Mouse (Mus musculus): Measurements from ENCODE around the gene Tsku. TPM values are rescaled to one million over a fixed set of nuclear protein-coding genes. Genes with fewer than 3 reads are reported as not detected.

The Tsku gene
- polyA plus RNA-seq, 1 experiment from 2014 or later: 6.2 TPM

DNA sequence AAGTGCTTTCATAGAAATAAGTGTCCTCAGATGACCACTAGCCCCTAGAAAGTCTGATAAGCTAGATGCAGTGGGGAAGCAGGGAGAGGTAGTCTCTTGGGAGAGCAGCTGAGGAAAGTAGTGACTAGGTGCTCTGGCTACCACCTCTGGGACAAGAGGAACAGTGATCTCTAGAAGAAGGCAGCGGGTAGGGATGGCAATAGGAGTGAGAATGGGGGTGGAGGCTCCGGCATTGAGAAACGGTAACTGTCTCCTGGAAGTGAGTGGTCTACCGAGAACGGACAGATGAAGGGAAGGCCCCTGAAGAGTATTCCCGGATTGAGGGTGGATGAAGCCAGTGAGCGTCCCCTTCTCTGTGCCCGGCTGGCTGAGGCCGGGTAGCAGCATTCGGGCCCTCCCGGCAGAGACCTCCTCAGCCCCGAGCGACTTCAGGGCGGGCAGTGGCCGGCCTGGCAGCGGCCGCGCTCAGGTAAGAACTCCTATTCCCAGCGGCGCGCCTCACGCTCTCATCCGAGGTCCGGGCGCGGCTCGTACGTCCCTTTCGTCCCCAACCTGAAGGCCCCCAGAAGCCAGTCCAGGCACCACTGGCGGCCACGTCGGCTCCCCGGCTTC is 52.4 kb downstream of the Tsku start:
- no peaks in the 10 kb centered on the region for H3K9me3 ChIP-seq (ENCODE audit: control insufficient read depth, low read length)
- H3K36me3 ChIP-seq (ENCODE audit: control insufficient read depth, insufficient read depth, low read length): no peaks in the 10 kb centered on the region
- no peak overlapping the region for H3K27ac ChIP-seq (ENCODE audit: low read length)
- peak overlapping the region; percentile 91 for H3K9ac ChIP-seq (ENCODE audit: low read depth, low read length)
- peak; percentile 81 for ATAC-seq
- peak overlapping the region; percentile 89 for H3K4me3 ChIP-seq (ENCODE audit: low read length)
- WGBS: under 1% methylated on average over 33 of the region's 33 CpGs
- H3K4me1 ChIP-seq (ENCODE audit: control insufficient read depth, insufficient read depth, low read length): peaks cover 9% of the 10 kb centered on the region
- H3K27me3 ChIP-seq (replicated peaks; ENCODE audit: control insufficient read depth, insufficient read depth, low read length): no peaks in the 10 kb centered on the region
- H3K4me2 ChIP-seq (ENCODE audit: low read depth, low read length): peak overlapping the region; percentile 88

- H3K4me3 ChIP-seq (ENCODE audit: low read length): peak overlapping the region; percentile 89
- H3K27me3 ChIP-seq (replicated peaks; ENCODE audit: control insufficient read depth, insufficient read depth, low read length): no peaks in the 10 kb centered on the region
- no peak overlapping the region for H3K27ac ChIP-seq (ENCODE audit: low read length)
- no peak for ATAC-seq
- H3K36me3 ChIP-seq (ENCODE audit: control insufficient read depth, insufficient read depth, low read length): no peaks in the 10 kb centered on the region
- H3K4me2 ChIP-seq (ENCODE audit: low read depth, low read length): peak overlapping the region; percentile 88
- WGBS: 48% methylated on average over 9 of the region's 9 CpGs
- H3K9me3 ChIP-seq (ENCODE audit: control insufficient read depth, low read length): no peaks in the 10 kb centered on the region
- H3K4me1 ChIP-seq (ENCODE audit: control insufficient read depth, insufficient read depth, low read length): peaks cover 9% of the 10 kb centered on the region
- peak overlapping the region; percentile 91 for H3K9ac ChIP-seq (ENCODE audit: low read depth, low read length)
Measured at GRCm38 (mm10) chr7:98307921-98308606, 53.1 kb downstream of the Tsku start.

DNA sequence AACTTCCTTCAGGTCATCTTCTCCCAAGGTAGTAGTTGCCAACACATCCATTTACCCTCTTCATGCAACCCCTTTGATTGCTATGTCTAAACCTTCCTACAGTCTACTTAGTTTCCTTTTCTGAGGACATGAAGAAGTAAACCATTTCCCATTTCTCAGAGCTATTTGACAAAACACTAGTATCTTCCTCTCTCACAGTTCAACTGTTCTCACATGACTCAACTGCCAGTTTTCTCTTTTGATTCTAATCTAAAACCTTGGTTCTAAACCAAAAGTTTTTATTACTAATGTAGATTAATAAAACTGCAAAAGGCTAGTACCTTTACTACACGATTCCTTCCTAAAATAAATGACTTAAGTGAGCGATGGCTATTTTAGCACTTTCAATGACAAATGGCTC is 53.7 kb downstream of the Tsku start:
- H3K4me1 ChIP-seq (ENCODE audit: control insufficient read depth, insufficient read depth, low read length): peaks cover 9% of the 10 kb centered on the region
- no peak for ATAC-seq
- no peak overlapping the region for H3K4me3 ChIP-seq (ENCODE audit: low read length)
- H3K4me2 ChIP-seq (ENCODE audit: low read depth, low read length): no peak overlapping the region
- H3K9ac ChIP-seq (ENCODE audit: low read depth, low read length): no peak overlapping the region
- H3K9me3 ChIP-seq (ENCODE audit: control insufficient read depth, low read length): no peaks in the 10 kb centered on the region
- H3K36me3 ChIP-seq (ENCODE audit: control insufficient read depth, insufficient read depth, low read length): no peaks in the 10 kb centered on the region
- H3K27ac ChIP-seq (ENCODE audit: low read length): no peak overlapping the region
- no peaks in the 10 kb centered on the region for H3K27me3 ChIP-seq (replicated peaks; ENCODE audit: control insufficient read depth, insufficient read depth, low read length)
- 91% methylated on average over 2 of the region's 2 CpGs for WGBS

Other genes starting within 250 kb of the Tsku start
- gene Myo7a, start 241.8 kb downstream of the Tsku start, polyA plus RNA-seq (2015; fragmentation: Nextera tagmentation; extraction: Ambion mirVana): 24.0 and 35.6 TPM in 2 replicates
- 0.37 TPM in 2 replicates for gene Omp, start 215.8 kb downstream of the Tsku start, polyA plus RNA-seq (2015; fragmentation: Nextera tagmentation; extraction: Ambion mirVana)
- gene Capn5, start 183.1 kb downstream of the Tsku start, polyA plus RNA-seq (2015; fragmentation: Nextera tagmentation; extraction: Ambion mirVana): 10.2 and 10.9 TPM in 2 replicates
- 0.15 TPM in 1 of 2 replicates, not detected in the other for gene B3gnt6, start 161.8 kb downstream of the Tsku start, polyA plus RNA-seq (2015; fragmentation: Nextera tagmentation; extraction: Ambion mirVana)
- 17.1 and 20.5 TPM in 2 replicates for gene Acer3, start 40.1 kb downstream of the Tsku start, polyA plus RNA-seq (2015; fragmentation: Nextera tagmentation; extraction: Ambion mirVana)
- 2.2 and 3.7 TPM in 2 replicates for gene Gucy2d, start 79.1 kb upstream of the Tsku start, polyA plus RNA-seq (2015; fragmentation: Nextera tagmentation; extraction: Ambion mirVana)
- gene Lrrc32, start 128.0 kb upstream of the Tsku start, polyA plus RNA-seq (2015; fragmentation: Nextera tagmentation; extraction: Ambion mirVana): 11.3 and 13.7 TPM in 2 replicates